12 mouse cellular contexts compared by ENCODE assay signal in genomic region chr10:105578291-105578845, GRCm38 (mm10). TPM values are rescaled to one million over a fixed set of nuclear protein-coding genes. Genes with fewer than 3 reads are reported as not detected.
DNase-seq lines count a peak whose midpoint lies in the region; ATAC-seq lines count a peak whose summit lies in the region.
"Had no signal": no experiment of that assay in that cellular context is flagged by ENCODE, and none has a peak within 500 bp of the region (broad histone marks: within the 10 kb centered on the region; RNA-seq: fewer than 3 reads in every experiment).

No protein-coding gene starts in this region.

- H3K4me2 ChIP-seq in hindbrain, embryonic 14.5 days (replicated peaks), result peak overlapping the region; percentile 31; the same call in 1 of the 2 replicates
- H3K4me2 ChIP-seq in hindbrain, embryonic 12.5 days (replicated peaks), result no peak overlapping the region
- H3K4me2 ChIP-seq in neural tube, embryonic 13.5 days, result peak overlapping the region; percentile 9; the same call in 1 of the 2 replicates
- peak overlapping the region; percentile 25; the same call in 1 of the 2 replicates for H3K4me2 ChIP-seq in embryonic facial prominence, embryonic 14.5 days (ENCODE audit: low read depth, low read length)
- H3K4me2 ChIP-seq: heart, embryonic 15.5 days had no signal

- no peak overlapping the region for H3K4me3 ChIP-seq in hindbrain, embryonic 14.5 days (replicated peaks; ENCODE audit: low read length)
- H3K4me3 ChIP-seq in hindbrain, embryonic 12.5 days, result no peak overlapping the region
- no peak overlapping the region for H3K4me3 ChIP-seq in neural tube, embryonic 13.5 days
- H3K4me3 ChIP-seq in embryonic facial prominence, embryonic 14.5 days (ENCODE audit: low read depth, low read length), result no peak overlapping the region
- H3K4me3 ChIP-seq: heart, embryonic 15.5 days had no signal

- 52% methylated on average over 8 of the region's 8 CpGs for WGBS in hindbrain, embryonic 14.5 days
- 58% methylated on average over 8 of the region's 8 CpGs for WGBS in hindbrain, embryonic 12.5 days
- WGBS in neural tube, embryonic 13.5 days, result 47% methylated on average over 8 of the region's 8 CpGs
- 43% methylated on average over 8 of the region's 8 CpGs for WGBS in embryonic facial prominence, embryonic 14.5 days

- H3K36me3 ChIP-seq in hindbrain, embryonic 14.5 days (replicated peaks; ENCODE audit: control insufficient read depth, insufficient read depth), result no peaks in the 10 kb centered on the region
- H3K36me3 ChIP-seq in hindbrain, embryonic 12.5 days, result no peaks in the 10 kb centered on the region
- H3K36me3 ChIP-seq in neural tube, embryonic 13.5 days, result no peaks in the 10 kb centered on the region
- H3K36me3 ChIP-seq in embryonic facial prominence, embryonic 14.5 days (ENCODE audit: control insufficient read depth, insufficient read depth, low read length), result no peaks in the 10 kb centered on the region
- H3K36me3 ChIP-seq: heart, embryonic 15.5 days had no signal

- H3K9me3 ChIP-seq in hindbrain, embryonic 14.5 days (ENCODE audit: control insufficient read depth, low read length), result no peaks in the 10 kb centered on the region
- no peaks in the 10 kb centered on the region for H3K9me3 ChIP-seq in hindbrain, embryonic 12.5 days (replicated peaks)
- no peaks in the 10 kb centered on the region for H3K9me3 ChIP-seq in neural tube, embryonic 13.5 days
- no peaks in the 10 kb centered on the region for H3K9me3 ChIP-seq in embryonic facial prominence, embryonic 14.5 days (ENCODE audit: control insufficient read depth, low read length)
- H3K9me3 ChIP-seq: heart, embryonic 15.5 days had no signal

- H3K27me3 ChIP-seq in hindbrain, embryonic 14.5 days (ENCODE audit: control insufficient read depth, insufficient read depth, low read length), result no peaks in the 10 kb centered on the region
- no peaks in the 10 kb centered on the region for H3K27me3 ChIP-seq in hindbrain, embryonic 12.5 days
- H3K27me3 ChIP-seq in neural tube, embryonic 13.5 days, result no peaks in the 10 kb centered on the region
- no peaks in the 10 kb centered on the region for H3K27me3 ChIP-seq in embryonic facial prominence, embryonic 14.5 days (replicated peaks; ENCODE audit: control insufficient read depth, insufficient read depth, low read length)
- H3K27me3 ChIP-seq: heart, embryonic 15.5 days; Patski had no signal

- no peak for ATAC-seq in hindbrain, embryonic 14.5 days (ENCODE audit: low FRiP score)
- no peak for ATAC-seq in hindbrain, embryonic 12.5 days (ENCODE audit: low FRiP score)
- no peak for ATAC-seq in neural tube, embryonic 13.5 days (ENCODE audit: low read depth)
- ATAC-seq in embryonic facial prominence, embryonic 14.5 days (ENCODE audit: low read depth), result no peak
- ATAC-seq: Patski had no signal

- H3K27ac ChIP-seq in hindbrain, embryonic 14.5 days, result no peak overlapping the region
- H3K27ac ChIP-seq in hindbrain, embryonic 12.5 days, result no peak overlapping the region
- H3K27ac ChIP-seq in neural tube, embryonic 13.5 days (replicated peaks), result no peak overlapping the region
- H3K27ac ChIP-seq in embryonic facial prominence, embryonic 14.5 days (replicated peaks; ENCODE audit: low read depth, low read length), result no peak overlapping the region
- H3K27ac ChIP-seq: heart, embryonic 15.5 days had no signal

- no peak for DNase-seq in hindbrain, embryonic 14.5 days (ENCODE audit: low spot score)
- DNase-seq in neural tube, embryonic 10.5 days (ENCODE audit: extremely low spot score, low spot score), result no peak
- DNase-seq in embryonic facial prominence, embryonic 14.5 days (ENCODE audit: low spot score), result no peak
- DNase-seq in right cerebral cortex, postnatal 36 days (ENCODE audit: low spot score in 2 of 2), result peak; percentile 8 to 35
- no peak for DNase-seq in thymus, postnatal 25 days
- DNase-seq in yolk sac, embryonic 10.5 days (ENCODE audit: low spot score), result no peak
- DNase-seq: adrenal gland, postnatal 36 days; kidney, adult 18-20 months had no signal

- no peak overlapping the region; the same call in 1 of the 2 replicates for H3K9ac ChIP-seq in hindbrain, embryonic 14.5 days
- H3K9ac ChIP-seq in hindbrain, embryonic 12.5 days, result no peak overlapping the region; the same call in 1 of the 2 replicates
- H3K9ac ChIP-seq in neural tube, embryonic 13.5 days, result 0 out of 2 replicates have a peak overlapping the region, but pooled peaks have one; percentile 31
- H3K9ac ChIP-seq in embryonic facial prominence, embryonic 14.5 days (ENCODE audit: low read depth, low read length), result no peak overlapping the region
- H3K9ac ChIP-seq: heart, embryonic 15.5 days had no signal

- peaks cover 11% of the 10 kb centered on the region for H3K4me1 ChIP-seq in hindbrain, embryonic 14.5 days (replicated peaks; ENCODE audit: control insufficient read depth, insufficient read depth, low read length)
- peaks cover 5% of the 10 kb centered on the region; the same call in 1 of the 2 replicates for H3K4me1 ChIP-seq in hindbrain, embryonic 12.5 days
- peaks cover 24% of the 10 kb centered on the region for H3K4me1 ChIP-seq in neural tube, embryonic 13.5 days (replicated peaks)
- peaks cover 14% of the 10 kb centered on the region for H3K4me1 ChIP-seq in embryonic facial prominence, embryonic 14.5 days (ENCODE audit: control insufficient read depth, insufficient read depth, low read length)

RNA-seq across cellular contexts. Expression of gene Tmtc2, which starts 4.1 kb away (rescaled TPM):
- 7.0 and 7.3 TPM in 2 replicates for polyA plus RNA-seq in hindbrain, embryonic 14.5 days (2014; fragmentation: Nextera tagmentation; extraction: Ambion mirVana)
- 19.6 and 19.9 TPM in 2 replicates for polyA plus RNA-seq in hindbrain, embryonic 12.5 days (2016; fragmentation: Nextera tagmentation; extraction: Ambion mirVana)
- polyA plus RNA-seq in neural tube, embryonic 13.5 days (2015; fragmentation: Nextera tagmentation; extraction: Ambion mirVana), result 9.0 and 10.0 TPM in 2 replicates
- 9.4 and 10.9 TPM in 2 replicates for polyA plus RNA-seq in embryonic facial prominence, embryonic 14.5 days (2014; fragmentation: Nextera tagmentation; extraction: Ambion mirVana)

Comparison
In these comparisons a context has a peak if more than half of its experiments do, and no peak if none do; other contexts are left out.
1. DNase-seq: peak in right cerebral cortex, postnatal 36 days (2 of 2); none in hindbrain, embryonic 14.5 days (single experiment), neural tube, embryonic 10.5 days (single experiment), embryonic facial prominence, embryonic 14.5 days (single experiment), thymus, postnatal 25 days (single experiment) and yolk sac, embryonic 10.5 days (single experiment).